Mouse (Mus musculus): ENCODE measurements around the gene Spef1. TPM values are rescaled to one million over a fixed set of nuclear protein-coding genes. Genes with fewer than 3 reads are reported as not detected.

The Spef1 gene
- polyA plus RNA-seq, 1 experiment from 2014 or later, result 5.8 TPM

DNA sequence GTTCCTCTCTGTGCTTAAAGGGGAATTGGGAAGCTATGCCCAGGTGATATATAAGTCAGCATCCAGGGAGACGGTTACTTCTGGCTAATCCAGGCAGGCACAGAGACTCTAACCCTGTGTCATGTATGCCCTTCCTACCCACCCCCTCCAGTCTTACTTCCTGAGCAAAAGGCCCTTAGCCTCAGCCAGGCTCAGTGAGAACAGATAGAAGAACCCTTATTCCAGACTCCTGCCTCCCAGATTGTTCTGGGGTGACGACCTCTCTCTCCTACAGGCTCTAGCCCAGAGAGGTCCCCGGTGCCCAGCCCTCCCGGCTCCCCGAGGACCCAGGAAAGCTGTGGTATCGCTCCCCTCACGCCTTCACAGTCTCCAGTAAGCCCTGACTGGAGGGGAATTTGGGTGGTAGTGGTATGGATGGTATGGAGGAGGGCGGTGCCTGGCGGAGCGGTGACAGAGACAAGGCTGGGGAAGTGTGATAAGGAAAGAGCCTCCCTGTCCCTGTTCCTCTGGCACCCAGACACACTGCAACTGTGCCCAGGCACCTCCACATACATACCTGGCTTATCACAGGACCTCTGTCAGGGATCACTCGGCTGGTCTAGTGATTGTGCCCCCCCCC is 51.5 kb downstream of the Spef1 start:
- H3K4me2 ChIP-seq, result no peak overlapping the region
- H3K9ac ChIP-seq, result no peak overlapping the region
- 43% methylated on average over 11 of the region's 11 CpGs for WGBS
- H3K27me3 ChIP-seq, result no peaks in the 10 kb centered on the region
- H3K27ac ChIP-seq, result no peak overlapping the region
- no peak overlapping the region for H3K4me3 ChIP-seq
- peaks cover 21% of the 10 kb centered on the region for H3K4me1 ChIP-seq
- H3K36me3 ChIP-seq, result 0 out of 2 replicates have a peak, but pooled peaks cover 3% of the 10 kb centered on the region
- no peaks in the 10 kb centered on the region for H3K9me3 ChIP-seq
- peak; percentile 24; the same call in 1 of the 2 replicates for ATAC-seq (ENCODE audit: borderline replicate concordance, extremely low read depth, low FRiP score, low TSS enrichment)

DNA sequence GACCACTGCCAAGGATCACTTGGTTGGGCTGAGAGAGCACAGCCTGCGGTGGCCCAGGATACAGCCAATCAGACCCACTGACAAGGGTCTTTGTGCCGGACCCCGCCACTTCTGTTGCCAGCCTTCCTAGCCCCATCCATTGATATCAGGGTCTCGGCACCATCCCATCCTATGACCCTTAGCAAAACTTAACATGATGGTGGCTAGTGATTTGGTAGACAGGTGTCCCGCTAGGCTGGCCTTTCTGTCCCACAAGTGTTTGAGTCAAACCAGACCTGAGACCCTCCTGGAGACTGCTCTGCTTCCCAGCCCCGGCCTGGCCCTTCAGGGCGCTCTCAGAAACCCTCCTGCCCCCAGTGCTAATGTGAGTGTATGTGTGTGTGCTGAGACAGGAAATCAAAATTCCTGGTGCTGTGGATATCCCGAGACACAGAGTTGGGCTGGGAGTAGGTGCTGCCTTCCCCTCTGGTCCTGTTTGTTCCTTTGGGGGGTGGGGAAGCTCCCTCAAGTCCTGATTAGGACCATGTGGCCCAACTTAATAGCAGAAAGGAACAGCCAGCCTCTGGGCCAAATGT is 52.2 kb downstream of the Spef1 start:
- H3K27me3 ChIP-seq, result no peaks in the 10 kb centered on the region
- 76% methylated on average over 8 of the region's 8 CpGs for WGBS
- H3K4me3 ChIP-seq, result no peak overlapping the region
- no peak for ATAC-seq (ENCODE audit: borderline replicate concordance, extremely low read depth, low FRiP score, low TSS enrichment)
- H3K27ac ChIP-seq, result peak overlapping the region; percentile 69
- no peak overlapping the region for H3K9ac ChIP-seq
- H3K36me3 ChIP-seq, result 0 out of 2 replicates have a peak, but pooled peaks cover 3% of the 10 kb centered on the region
- H3K9me3 ChIP-seq, result no peaks in the 10 kb centered on the region
- H3K4me2 ChIP-seq, result no peak overlapping the region
- H3K4me1 ChIP-seq, result peaks cover 15% of the 10 kb centered on the region

DNA sequence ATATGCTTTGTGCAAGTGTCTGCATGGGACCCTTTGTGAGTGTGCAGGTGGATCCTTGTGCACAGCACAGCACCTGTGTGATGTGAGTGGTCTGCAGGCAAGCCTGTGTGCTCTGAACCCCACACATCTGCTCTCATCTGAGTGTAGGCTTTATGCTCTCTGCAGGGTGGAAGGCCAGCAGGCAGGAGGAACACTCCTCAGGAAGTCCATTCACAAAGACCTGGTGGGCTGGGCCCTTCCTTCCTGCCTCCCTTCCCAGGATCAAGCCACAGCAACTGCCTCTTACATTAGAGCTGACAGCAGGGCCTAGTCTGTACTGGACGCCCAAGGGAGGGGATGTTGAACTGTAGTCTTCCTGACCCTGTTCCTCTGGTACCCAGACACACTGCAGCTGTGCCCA is 52.7 kb downstream of the Spef1 start:
- WGBS, result 61% methylated on average over 1 of the region's 1 CpGs

DNA sequence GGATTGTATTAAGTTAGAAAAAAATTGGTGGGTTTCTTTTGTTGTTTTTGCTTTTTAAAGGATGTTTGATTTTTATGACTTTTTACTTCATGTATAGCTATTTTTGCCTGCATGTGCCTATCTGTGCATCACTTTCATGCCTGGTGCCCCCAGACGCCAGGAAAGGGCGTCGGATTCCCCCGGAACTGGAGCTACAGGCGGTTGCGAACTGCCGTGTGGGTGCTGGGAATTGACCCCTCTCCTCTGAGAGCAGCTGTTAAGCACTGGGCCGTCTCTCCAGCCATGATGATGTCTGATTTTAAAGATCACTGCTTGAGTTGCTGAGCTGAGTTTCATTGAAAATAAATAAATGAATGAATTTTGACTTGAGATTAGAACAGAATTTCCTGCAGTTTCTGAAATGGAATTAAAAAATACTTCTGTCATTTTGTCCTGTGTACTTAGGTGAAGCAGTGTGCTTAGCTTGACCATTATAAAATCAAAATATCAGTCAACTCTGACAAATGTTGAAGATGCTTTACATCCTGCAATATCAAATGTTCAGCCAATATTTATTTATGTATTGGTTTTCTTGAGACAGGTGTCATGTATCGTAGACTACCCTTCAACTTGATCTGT is 54.0 kb downstream of the Spef1 start, which contains the start of gene Gm11037:
Gene Gm11037, plus strand, starts transcription at position 568 of the 618 bp plus-strand sequence.
- Histone ChIP-seq H3K36me3 (no peaks in the 10 kb centered on the region), H3K4me2 (no peak within 1 kb of the TSS), H3K9me3 (no peaks in the 10 kb centered on the region), H3K27me3 (no peaks in the 10 kb centered on the region), H3K4me3 (no peak within 1 kb of the TSS), H3K9ac (no peak within 1 kb of the TSS), H3K27ac (peak within 1 kb of the TSS; percentile 69), H3K4me1 (peaks cover 21% of the 10 kb centered on the region)
- WGBS, result 79% methylated on average over 9 of the region's 9 CpGs
- no peak for ATAC-seq (ENCODE audit: borderline replicate concordance, extremely low read depth, low FRiP score, low TSS enrichment)

More for the DNA sequence above, 52.7 kb downstream of the Spef1 start:
- Histone ChIP-seq H3K36me3 (0 out of 2 replicates have a peak, but pooled peaks cover under 1% of the 10 kb centered on the region), H3K4me1 (0 out of 2 replicates have a peak, but pooled peaks cover 17% of the 10 kb centered on the region), H3K4me3 (no peak overlapping the region), H3K4me2 (no peak overlapping the region), H3K27ac (peak overlapping the region; percentile 69), H3K9ac (no peak overlapping the region), H3K27me3 (no peaks in the 10 kb centered on the region), H3K9me3 (no peaks in the 10 kb centered on the region)
- ATAC-seq (ENCODE audit: borderline replicate concordance, extremely low read depth, low FRiP score, low TSS enrichment), result peak; percentile 52

DNA sequence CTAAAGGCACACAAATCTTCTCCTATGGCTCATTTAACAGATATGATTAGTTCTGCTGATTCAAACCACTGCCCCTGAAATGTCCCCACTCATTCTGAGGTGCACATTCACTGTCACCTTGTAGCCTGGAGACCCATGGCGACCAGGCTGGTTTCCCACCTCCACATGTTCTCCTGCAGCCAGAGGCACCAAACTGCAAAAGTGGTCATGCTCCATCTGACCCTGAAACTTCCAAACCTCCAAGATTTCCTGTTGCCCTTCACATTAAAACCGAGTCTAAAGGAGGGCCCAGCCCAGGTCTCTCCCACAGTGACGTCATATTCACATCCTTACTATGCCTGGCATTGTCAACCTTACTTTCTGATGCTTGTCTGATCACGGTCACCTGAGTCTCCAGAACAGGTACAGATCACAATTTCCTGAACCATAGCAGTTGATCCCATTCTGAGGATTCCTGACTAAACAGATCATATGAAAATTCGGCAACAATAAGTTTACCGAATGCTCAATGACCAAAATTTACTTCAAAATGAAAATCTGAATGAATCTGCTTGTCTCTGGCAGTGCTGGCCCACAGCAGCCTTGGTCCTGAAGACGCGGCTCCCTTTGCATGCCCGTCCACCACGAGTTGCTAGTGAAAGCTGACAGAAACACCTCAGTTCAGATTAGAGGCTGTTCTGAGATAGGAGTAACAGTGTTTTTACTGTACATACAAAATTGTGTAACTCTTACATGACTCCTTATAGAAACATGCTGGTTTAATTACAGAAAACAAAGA is 54.8 kb downstream of the Spef1 start:
- WGBS, result 73% methylated on average over 10 of the region's 10 CpGs
- Histone ChIP-seq H3K4me3 (no peak overlapping the region), H3K27ac (no peak overlapping the region), H3K4me2 (no peak overlapping the region), H3K36me3 (no peaks in the 10 kb centered on the region), H3K4me1 (peaks cover 28% of the 10 kb centered on the region), H3K9me3 (no peaks in the 10 kb centered on the region), H3K27me3 (no peaks in the 10 kb centered on the region), H3K9ac (no peak overlapping the region)
- ATAC-seq (ENCODE audit: borderline replicate concordance, extremely low read depth, low FRiP score, low TSS enrichment), result no peak

DNA sequence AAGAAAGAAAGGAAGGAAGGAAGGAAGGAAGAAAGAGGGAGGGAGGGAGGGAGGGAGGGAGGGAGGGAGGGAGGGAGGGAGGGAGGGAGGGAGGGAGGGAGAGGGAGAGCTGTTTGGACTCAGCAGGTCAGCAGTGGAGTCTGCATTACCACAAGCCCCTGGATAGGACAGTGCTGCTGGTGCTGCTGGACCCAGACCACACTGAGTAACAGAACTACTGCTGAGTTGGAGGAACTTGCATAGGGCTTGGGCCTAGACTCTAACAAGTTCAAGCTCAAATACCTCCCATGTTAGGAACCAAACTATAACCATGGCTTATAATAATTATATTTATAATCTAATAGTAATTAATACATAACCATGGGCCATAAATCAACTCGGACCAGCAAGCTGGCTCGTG is 56.2 kb downstream of the Spef1 start:
- H3K27ac ChIP-seq, result no peak overlapping the region

DNA sequence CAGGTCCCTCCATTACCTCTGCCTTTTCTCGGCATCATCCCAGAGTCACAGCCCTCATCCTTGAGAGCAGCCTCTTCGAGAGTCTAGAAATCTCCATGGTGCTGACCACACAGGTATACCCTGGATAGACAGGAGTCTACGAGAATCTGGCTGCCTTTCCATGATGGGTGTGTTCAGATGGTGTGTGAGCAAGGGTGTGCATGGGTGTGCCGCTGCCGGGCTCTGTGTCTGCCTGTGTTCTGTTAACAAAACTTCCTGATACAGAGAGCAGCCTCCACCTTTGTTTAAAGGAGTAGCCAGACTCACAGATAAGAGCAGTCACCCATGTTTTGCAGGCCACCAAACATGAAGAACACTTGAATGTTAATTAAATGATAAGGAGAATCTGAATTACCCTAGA is 57.2 kb downstream of the Spef1 start:
- no peaks in the 10 kb centered on the region for H3K9me3 ChIP-seq
- no peak overlapping the region for H3K9ac ChIP-seq
- WGBS, result 68% methylated on average over 5 of the region's 5 CpGs
- H3K4me3 ChIP-seq, result no peak overlapping the region
- no peak for ATAC-seq (ENCODE audit: borderline replicate concordance, extremely low read depth, low FRiP score, low TSS enrichment)
- H3K27me3 ChIP-seq, result no peaks in the 10 kb centered on the region
- no peaks in the 10 kb centered on the region for H3K36me3 ChIP-seq
- H3K27ac ChIP-seq, result no peak overlapping the region
- peaks cover 36% of the 10 kb centered on the region for H3K4me1 ChIP-seq
- peak overlapping the region; percentile 75; the same call in 1 of the 2 replicates for H3K4me2 ChIP-seq

More for the DNA sequence above, 56.2 kb downstream of the Spef1 start:
- H3K36me3 ChIP-seq, result no peaks in the 10 kb centered on the region
- WGBS, result 88% methylated on average over 2 of the region's 2 CpGs
- no peak for ATAC-seq (ENCODE audit: borderline replicate concordance, extremely low read depth, low FRiP score, low TSS enrichment)
- no peaks in the 10 kb centered on the region for H3K27me3 ChIP-seq
- no peak overlapping the region for H3K9ac ChIP-seq
- no peaks in the 10 kb centered on the region for H3K9me3 ChIP-seq
- H3K4me1 ChIP-seq, result peaks cover 39% of the 10 kb centered on the region
- H3K4me2 ChIP-seq, result no peak overlapping the region
- H3K4me3 ChIP-seq, result no peak overlapping the region

DNA sequence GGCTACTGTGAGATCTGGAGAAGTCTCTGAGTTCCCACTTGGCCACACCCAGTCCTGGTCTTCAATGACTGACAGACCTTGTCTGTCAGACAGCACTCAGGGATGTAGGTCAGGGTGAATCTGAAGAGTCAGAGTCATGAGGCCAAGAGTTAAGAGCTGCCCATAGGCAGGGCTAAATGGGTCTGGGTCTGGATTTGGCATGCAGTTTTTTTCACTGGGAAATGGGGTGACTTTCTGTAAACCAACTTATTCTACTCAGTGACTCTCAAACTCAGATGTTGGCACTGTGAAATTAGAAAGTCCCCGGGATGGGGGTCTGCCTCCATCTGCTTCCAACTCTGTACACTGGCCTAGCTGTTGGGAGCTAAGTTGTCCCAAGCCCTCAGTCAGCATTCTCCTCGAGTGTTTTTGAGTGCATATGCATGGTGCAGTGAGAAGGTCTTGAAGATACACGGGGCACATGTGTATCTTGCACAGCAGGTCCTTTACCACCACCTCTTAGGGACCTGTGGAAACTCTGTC is 58.4 kb downstream of the Spef1 start:
- Histone ChIP-seq H3K27ac (no peak overlapping the region), H3K36me3 (no peaks in the 10 kb centered on the region), H3K9me3 (no peaks in the 10 kb centered on the region), H3K4me2 (peak overlapping the region; percentile 75), H3K4me3 (peak overlapping the region; percentile 68), H3K4me1 (peaks cover 31% of the 10 kb centered on the region), H3K9ac (no peak overlapping the region), H3K27me3 (no peaks in the 10 kb centered on the region)
- ATAC-seq (ENCODE audit: borderline replicate concordance, extremely low read depth, low FRiP score, low TSS enrichment), result no peak
- WGBS, result 72% methylated on average over 3 of the region's 3 CpGs

DNA sequence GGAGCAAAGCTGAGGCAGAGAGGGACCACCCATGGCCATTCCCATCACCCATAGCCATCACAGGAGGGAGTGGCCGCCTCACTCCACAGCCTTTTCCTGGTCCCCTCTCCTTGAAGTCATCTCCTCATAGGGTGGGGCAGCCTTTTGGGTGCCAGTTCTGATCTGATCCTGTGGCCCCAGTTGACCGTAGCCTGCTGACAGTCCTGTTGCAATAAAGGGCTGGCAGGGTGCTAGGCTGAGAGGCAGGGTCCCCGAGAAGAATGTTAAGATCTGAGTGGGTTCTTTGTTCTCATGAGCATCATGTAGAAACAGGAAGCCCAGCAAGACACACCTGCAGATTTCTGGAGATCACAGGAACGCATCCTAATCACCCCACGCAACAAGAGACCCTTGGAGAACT is 58.9 kb downstream of the Spef1 start:
- H3K27ac ChIP-seq, result no peak overlapping the region
- WGBS, result 62% methylated on average over 5 of the region's 5 CpGs
- peaks cover 27% of the 10 kb centered on the region for H3K4me1 ChIP-seq
- H3K9me3 ChIP-seq, result no peaks in the 10 kb centered on the region
- no peaks in the 10 kb centered on the region for H3K27me3 ChIP-seq
- H3K4me3 ChIP-seq, result peak overlapping the region; percentile 68
- peak overlapping the region; percentile 75 for H3K4me2 ChIP-seq
- H3K36me3 ChIP-seq, result no peaks in the 10 kb centered on the region
- H3K9ac ChIP-seq, result peak overlapping the region; percentile 69; the same call in 1 of the 2 replicates
- no peak for ATAC-seq (ENCODE audit: borderline replicate concordance, extremely low read depth, low FRiP score, low TSS enrichment)

DNA sequence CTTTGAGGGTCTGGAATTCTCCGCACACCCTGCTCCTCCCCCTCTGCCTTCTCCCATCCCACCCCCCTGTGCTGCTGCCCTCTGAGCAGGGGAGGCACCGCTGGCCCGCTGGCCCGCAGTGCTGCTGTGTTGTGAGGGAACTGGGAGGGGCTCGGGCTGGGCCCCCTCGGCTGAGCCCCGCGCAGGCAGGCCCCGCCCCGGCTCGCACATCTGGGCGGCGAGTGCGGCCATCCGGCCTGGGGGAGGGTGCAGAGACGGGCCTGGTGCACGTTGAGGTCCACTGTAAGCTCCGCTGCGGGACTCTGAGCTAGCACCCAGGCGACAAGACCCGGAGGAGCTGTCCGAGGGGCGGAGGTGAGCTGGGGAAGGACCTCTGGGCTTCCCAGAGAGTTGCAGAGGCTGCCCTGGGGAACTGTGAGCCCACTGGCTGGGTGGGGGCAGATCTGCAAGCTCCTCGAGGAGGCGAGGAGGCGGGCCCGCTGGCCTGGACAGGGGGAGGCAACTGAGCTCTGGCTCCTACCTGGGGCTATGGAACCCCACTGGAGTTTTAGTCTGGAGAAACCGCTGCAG is 59.8 kb downstream of the Spef1 start, which contains the start of gene Hspa12b:
Gene Hspa12b, plus strand, starts transcription at position 120 of the 570 bp plus-strand sequence.
- no peaks in the 10 kb centered on the region for H3K36me3 ChIP-seq
- peak; percentile 95 for ATAC-seq (ENCODE audit: borderline replicate concordance, extremely low read depth, low FRiP score, low TSS enrichment)
- peak within 1 kb of the TSS; percentile 75 for H3K4me2 ChIP-seq
- WGBS, result under 1% methylated on average over 28 of the region's 28 CpGs
- no peaks in the 10 kb centered on the region for H3K9me3 ChIP-seq
- no peaks in the 10 kb centered on the region for H3K27me3 ChIP-seq
- peaks cover 27% of the 10 kb centered on the region for H3K4me1 ChIP-seq
- H3K9ac ChIP-seq, result peak within 1 kb of the TSS; percentile 69
- peak within 1 kb of the TSS; percentile 41 for H3K27ac ChIP-seq
- H3K4me3 ChIP-seq, result peak within 1 kb of the TSS; percentile 68

Measured in lung, embryonic 15.5 days (tissue).